Mouse (Mus musculus) gastrocnemius, postnatal 36 days (tissue): Measurements from ENCODE around the gene Lpcat3. TPM values are rescaled to one million over a fixed set of nuclear protein-coding genes. Genes with fewer than 3 reads are reported as not detected.
"Not testable (repeated sequence)": the region's sequence is repeated elsewhere in the genome, so short reads cannot be mapped to it uniquely, and the experiment has no call there.

ENCODE experiments used
- DNase-seq, 2 experiments: peaks; one replicate each; pipeline ENCODE4 v3.0.0; 2022
- intact Hi-C: fragments of 180-260 bp; cut with DNase I; formaldehyde crosslinking; loops from one replicate; pipeline ENCODE4 v1.15.1; 2025
- long read RNA-seq, 2 experiments: library from polyadenylated mRNA; stranded (forward); transcript quantifications; one replicate each; pipeline ENCODE4 v2.0.0; 2021
- total RNA-seq, 2 experiments: library from RNA; stranded (reverse); gene quantifications; 2 replicates each; pipeline ENCODE4 v1.2.3; 2021

Gene Lpcat3
- 10 to 100 TPM; 16.3 to 18.3 TPM for total RNA-seq
- long read RNA-seq, experiment 1, transcript Lpcat3-201 (13 exons, 2,281 nt), result major isoform, 9 of 12 reads
- long read RNA-seq, experiment 1, partial matches to known transcripts, result 1 of 12 reads
- long read RNA-seq, experiment 1, other reads (novel, unspliced or antisense), result 2 of 12 reads
- long read RNA-seq, experiment 2, transcript Lpcat3-201 (13 exons, 2,281 nt), result major isoform, 17 of 22 reads
- long read RNA-seq, experiment 2, partial matches to known transcripts, result 0 of 22 reads
- long read RNA-seq, experiment 2, other reads (novel, unspliced or antisense), result 5 of 22 reads

GRCm38 (mm10) chr6:124662477-124663423, at the start of gene Lpcat3:
Gene Lpcat3 (plus strand): TSS chr6:124663027.
- DNase-seq, result peak; percentile 96 to 97

GRCm38 (mm10) chr6:124625612-124626011, 37.2 kb upstream of the Lpcat3 start:
- DNase-seq, result no peak
- intact Hi-C loops, result no loop called here

More at GRCm38 (mm10) chr6:124662477-124663423, at the start of gene Lpcat3:
- intact Hi-C loops, result loop anchor here (2.0 to 5.0 kb wide), 2 partner anchors 78 to 95 kb away; partner anchors contain the start of genes Atn1, Gm45234 and Grcc10

- DNase-seq, intact Hi-C loops: not testable (repeated sequence)
Measured at GRCm38 (mm10) chr6:124626184-124626583, 36.6 kb upstream of the Lpcat3 start.

- intact Hi-C loops, result no loop called here
- DNase-seq, result no peak
Measured at GRCm38 (mm10) chr6:124630763-124631162, 32.1 kb upstream of the Lpcat3 start.

GRCm38 (mm10) chr6:124635985-124636384, 26.8 kb upstream of the Lpcat3 start, which contains the start of gene C1s2:
Gene C1s2 (minus strand): TSS chr6:124636085.
- intact Hi-C loops, DNase-seq: not testable (repeated sequence)

GRCm38 (mm10) chr6:124636858-124637460, 25.9 kb upstream of the Lpcat3 start:
- DNase-seq, intact Hi-C loops: not testable (repeated sequence)

DNA sequence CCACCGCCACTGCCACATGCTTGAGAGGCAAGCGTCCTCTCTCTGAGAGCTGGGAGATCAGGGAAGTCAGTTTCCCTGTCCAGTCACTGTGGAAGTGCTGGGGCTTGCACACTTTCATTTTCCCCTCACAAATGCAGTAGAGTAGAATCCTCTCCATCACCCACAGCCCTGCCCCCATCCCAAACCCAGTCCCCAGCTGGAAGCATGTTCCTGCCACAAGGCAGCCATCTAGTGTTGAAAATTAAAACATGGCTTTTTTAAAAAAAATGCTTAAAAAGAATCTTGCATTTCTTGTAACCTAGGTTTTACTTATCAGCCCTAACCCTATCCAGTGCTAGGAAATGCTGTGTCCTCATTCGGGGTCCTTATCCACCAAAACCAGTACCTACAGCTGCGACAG, 22.8 kb upstream of the Lpcat3 start:
- DNase-seq, result no peak
- intact Hi-C loops, result loop anchor here (2.0 to 5.0 kb wide), 2 partner anchors 97 to 119 kb away; partner anchors contain the start of gene Ptpn6

DNA sequence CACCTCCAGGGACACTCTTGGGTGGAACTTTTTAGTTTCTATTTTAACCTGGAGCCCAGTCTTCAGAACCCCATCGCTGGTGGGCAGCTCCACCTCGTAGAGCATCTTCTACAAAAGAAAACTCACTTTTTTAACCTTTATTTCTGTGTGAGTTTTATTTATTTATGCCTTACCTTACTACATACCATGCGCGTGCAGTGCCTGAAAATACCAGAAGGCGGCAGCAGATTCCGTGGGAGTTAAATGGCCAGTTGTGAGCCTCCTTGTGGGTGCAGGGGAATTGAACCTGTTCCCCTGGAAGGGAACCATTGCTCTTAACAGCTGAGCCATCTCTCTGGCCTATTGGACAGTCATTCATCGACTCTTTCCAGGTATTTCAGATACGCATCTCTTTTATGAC, 21.8 kb upstream of the Lpcat3 start:
- intact Hi-C loops, result loop anchor here (2.0 to 5.0 kb wide), 2 partner anchors 96 to 118 kb away; partner anchors contain the start of gene Ptpn6
- peak; percentile 62 to 65 for DNase-seq

DNA sequence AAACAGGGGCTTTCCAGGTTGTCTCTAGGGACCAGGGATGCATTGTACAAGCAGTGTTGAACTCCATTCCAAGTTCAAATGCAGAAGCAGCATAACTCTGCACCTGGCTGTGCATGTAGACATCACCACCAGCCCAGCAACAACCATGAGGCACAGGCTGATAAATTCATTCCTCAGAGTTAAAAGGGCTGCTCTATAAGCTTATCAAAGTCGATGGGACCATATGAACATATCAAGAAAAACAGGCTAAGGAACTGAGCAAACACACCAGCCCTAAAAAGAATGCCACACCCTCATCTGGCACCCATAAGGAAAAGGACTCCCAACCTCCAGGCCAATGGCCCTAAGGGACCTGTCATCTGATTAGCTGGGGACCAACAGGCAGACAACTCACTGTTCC, 16.4 kb upstream of the Lpcat3 start:
- intact Hi-C loops, result no loop called here
- no peak for DNase-seq

DNA sequence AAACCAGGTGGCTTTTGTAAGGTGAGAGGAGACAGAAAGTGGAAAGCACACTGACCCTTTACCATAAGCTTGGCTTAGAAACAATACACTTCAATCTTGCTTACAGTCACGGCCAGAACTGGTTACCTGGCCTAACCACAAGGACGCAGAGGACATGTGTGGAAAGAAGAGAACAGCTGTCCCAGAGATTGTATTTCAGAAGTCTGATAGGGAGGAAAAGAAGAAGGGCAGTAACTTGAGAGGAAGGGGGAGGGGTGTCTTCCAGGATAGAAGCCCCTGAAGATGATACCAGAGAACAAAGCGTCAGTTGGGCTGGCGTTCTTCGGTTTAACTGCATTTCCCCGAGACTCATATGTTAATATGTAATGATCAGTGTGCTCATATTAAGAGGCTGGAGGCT, 6.9 kb upstream of the Lpcat3 start:
- no peak for DNase-seq
- intact Hi-C loops, result no loop called here

GRCm38 (mm10) chr6:124658067-124658466, 4.8 kb upstream of the Lpcat3 start:
- intact Hi-C loops, result no loop called here
- DNase-seq, result no peak

- no peak for DNase-seq
- intact Hi-C loops, result loop anchor here (2.0 to 5.0 kb wide), 2 partner anchors 40 to 96 kb away; partner anchors contain the start of genes Atn1 and Gm45234
Measured at GRCm38 (mm10) chr6:124661156-124661806, 1.5 kb upstream of the Lpcat3 start.

GRCm38 (mm10) chr6:124661995-124662394, 832 bp upstream of the Lpcat3 start:
- no peak for DNase-seq

DNA sequence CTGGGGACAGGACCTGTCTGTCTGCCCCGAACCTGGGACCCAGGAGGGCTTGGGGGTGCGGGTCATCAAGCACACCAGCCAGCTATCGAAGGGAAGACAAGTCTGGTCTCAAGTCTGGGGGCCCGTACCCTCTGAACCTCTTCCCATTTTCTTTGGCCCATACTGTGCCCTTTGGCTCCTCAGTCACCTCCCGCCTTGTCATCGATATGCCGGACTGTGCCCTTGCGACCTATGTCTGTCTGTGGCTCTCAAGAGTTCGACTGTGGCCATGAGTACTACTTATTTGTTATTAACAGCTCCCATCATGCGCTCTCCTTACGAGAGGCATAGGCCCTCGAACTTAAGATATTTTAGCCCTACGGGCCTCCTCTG, 583 bp downstream of the Lpcat3 start:
- DNase-seq, result no peak

More at GRCm38 (mm10) chr6:124661995-124662394, 832 bp upstream of the Lpcat3 start:
- intact Hi-C loops, result loop anchor here (2.0 to 5.0 kb wide), 3 partner anchors 39 to 95 kb away; partner anchors contain the start of genes Atn1, Gm45234 and Grcc10

DNA sequence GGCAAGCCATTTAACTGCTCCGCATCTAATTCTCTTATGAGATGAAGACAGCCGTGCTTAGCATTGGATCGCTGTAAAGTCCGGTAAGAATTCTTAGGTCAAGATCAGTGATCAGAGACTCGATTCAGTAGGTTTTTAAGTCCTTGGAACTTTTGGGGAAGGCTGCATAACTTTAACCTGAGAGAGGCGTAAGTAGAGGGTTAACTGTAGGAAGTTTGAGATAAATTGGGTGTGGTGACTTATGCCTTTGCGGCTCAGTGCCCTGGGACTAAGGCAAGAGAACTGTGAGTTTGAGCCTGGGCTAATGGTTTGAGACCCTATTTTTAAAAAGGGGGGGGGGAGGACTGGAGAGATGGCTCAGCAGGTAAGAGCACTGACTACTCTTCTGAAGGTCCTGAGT, 1.4 kb downstream of the Lpcat3 start:
- intact Hi-C loops, result loop anchor here (5.0 kb wide), 1 partner anchor 93 kb away; the partner anchor contains the start of genes Atn1 and Gm45234

More for the DNA sequence above, 583 bp downstream of the Lpcat3 start:
- intact Hi-C loops, result loop anchor here (2.0 to 5.0 kb wide), 2 partner anchors 77 to 94 kb away; partner anchors contain the start of genes Atn1, Gm45234 and Grcc10

GRCm38 (mm10) chr6:124665011-124665410, 2.2 kb downstream of the Lpcat3 start:
- DNase-seq, result no peak
- intact Hi-C loops, result no loop called here

More for the DNA sequence above, 1.4 kb downstream of the Lpcat3 start:
- DNase-seq, result no peak

DNA sequence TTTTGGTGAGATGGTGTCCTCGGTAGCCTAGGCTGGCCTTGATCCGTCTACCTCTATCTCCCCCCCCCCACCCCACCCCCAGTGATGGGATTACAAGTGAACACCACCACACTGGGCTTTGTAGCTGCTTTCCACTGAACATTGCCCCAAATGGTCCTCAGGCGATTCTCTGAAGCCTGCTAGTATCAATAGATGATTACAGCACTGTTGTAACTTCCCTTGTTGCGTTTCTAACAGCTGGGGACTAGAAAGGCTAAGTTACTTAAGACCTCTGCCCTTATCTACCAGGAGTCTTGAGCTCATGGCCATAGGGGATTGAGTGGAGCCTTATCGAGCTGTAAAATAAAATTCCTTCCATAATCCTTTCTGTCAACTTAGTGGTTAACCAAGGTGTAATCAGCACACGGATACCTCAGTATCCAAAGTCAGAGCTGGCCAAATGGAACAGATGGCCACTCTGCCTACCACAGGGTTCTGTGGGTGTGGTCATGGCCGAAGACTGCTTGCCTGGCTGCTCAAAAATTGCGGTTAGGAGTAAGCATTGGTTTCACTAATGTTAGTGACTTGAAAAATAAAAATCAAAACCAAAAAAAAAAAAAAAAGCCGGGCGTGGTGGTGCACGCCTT, 6.5 kb downstream of the Lpcat3 start:
- intact Hi-C loops, result no loop called here
- no peak for DNase-seq

DNA sequence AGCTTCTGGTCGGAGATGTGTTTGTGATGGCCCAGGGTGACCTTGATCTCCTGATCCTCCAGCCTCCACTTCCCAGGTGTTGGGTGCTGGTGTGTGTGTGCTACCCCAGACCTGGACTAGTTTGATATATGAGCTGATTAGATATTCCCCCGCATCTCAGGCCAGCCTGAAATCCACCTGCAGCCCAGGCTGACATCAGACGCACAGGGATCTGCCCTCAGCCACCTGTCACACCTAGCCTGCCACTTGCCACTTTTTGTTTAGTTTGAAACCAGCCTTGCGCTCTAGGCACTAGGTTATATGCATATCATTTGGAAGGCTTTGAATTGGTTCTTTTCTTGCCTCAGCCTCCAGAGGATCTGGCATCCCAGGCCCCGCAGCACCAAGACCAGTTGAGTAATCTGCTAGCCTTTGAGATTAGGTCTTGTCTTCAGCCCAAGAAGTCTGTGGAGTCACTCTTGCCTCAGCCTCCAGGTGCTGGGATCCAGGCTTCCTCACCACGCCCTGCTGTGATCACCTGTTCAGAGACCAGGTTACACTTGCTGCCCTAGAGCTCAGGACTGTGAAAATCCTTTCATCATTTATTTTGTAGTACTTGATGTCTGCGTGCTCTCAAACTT, 7.6 kb downstream of the Lpcat3 start:
- intact Hi-C loops, result no loop called here

DNA sequence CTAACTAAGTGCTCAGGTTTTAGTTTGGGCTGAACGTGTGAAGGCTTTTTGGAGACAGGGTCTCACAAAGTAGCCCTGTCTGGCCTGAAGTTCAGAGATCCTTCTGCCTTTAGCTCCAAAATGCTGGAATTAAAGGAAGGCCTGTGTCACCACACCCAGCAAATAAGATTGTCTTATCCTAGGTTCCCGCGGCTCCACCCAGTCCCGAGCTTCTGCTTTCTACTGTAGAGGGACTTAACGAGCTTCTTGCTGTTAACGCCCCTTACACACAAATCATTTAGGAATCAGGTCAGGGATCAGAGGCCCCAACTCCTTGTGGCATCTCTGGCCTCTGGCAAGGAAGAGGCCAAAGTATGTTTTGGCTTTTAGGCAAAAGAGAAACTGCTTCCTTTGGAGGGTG, 9.3 kb downstream of the Lpcat3 start:
- intact Hi-C loops, result no loop called here
- no peak for DNase-seq

More for the DNA sequence above, 7.6 kb downstream of the Lpcat3 start:
- DNase-seq, result no peak
